Comparison of ENCODE assay signal across 21 mouse cellular contexts in the genomic region with DNA sequence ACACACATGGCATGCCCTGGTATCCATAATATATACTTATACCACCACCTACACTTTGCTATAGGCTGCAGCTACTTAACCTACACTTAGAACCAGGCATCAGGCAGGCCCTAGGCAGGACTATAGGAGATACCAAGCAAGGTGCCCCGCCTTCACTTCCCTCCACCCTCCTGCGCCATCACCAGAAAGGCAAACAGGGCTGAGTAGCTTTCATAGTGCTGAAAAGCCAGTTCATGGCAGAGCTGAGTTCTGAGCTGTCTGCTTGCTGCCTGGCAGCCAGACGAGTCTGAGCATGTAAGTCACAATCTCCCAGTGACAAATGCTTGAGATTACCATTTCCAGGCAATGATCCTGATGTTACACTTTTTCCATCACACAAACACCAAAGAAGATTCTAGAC.
"Had no signal": no experiment of that assay in that cellular context is flagged by ENCODE, and none has a peak within 500 bp of the region (broad histone marks: within the 10 kb centered on the region; RNA-seq: fewer than 3 reads in every experiment).

No protein-coding gene starts in this region.

- H3K4me3 ChIP-seq: heart, embryonic 10.5 days; heart, embryonic 12.5 days; hindbrain, embryonic 13.5 days; hindbrain, embryonic 15.5 days; kidney, embryonic 15.5 days; limb, embryonic 13.5 days; limb, embryonic 15.5 days; liver, embryonic 12.5 days had no signal

- DNase-seq: gastrocnemius, postnatal 14 days; gastrocnemius, postnatal 36 days; heart, adult 18-20 months; heart, postnatal 10 days; kidney, adult 11 months; kidney, adult 2 months; kidney, adult 9 months; kidney, postnatal 14 days; kidney, postnatal 36 days; left cerebral cortex, postnatal 4 days had no signal

- H3K4me2 ChIP-seq: heart, embryonic 12.5 days; hindbrain, embryonic 13.5 days; hindbrain, embryonic 15.5 days; kidney, embryonic 15.5 days; limb, embryonic 13.5 days; limb, embryonic 15.5 days; liver, embryonic 12.5 days had no signal

- H3K36me3 ChIP-seq: heart, embryonic 10.5 days; heart, embryonic 12.5 days; hindbrain, embryonic 13.5 days; hindbrain, embryonic 15.5 days; kidney, embryonic 15.5 days; limb, embryonic 13.5 days; limb, embryonic 15.5 days; liver, embryonic 12.5 days had no signal

- H3K9ac ChIP-seq: heart, embryonic 12.5 days; hindbrain, embryonic 13.5 days; hindbrain, embryonic 15.5 days; kidney, embryonic 15.5 days; limb, embryonic 13.5 days; limb, embryonic 15.5 days; liver, embryonic 12.5 days had no signal

- H3K27me3 ChIP-seq: heart, embryonic 12.5 days; hindbrain, embryonic 13.5 days; hindbrain, embryonic 15.5 days; kidney, embryonic 15.5 days; limb, embryonic 13.5 days; limb, embryonic 15.5 days; liver, embryonic 12.5 days had no signal

- H3K4me1 ChIP-seq: heart, embryonic 10.5 days; hindbrain, embryonic 13.5 days; hindbrain, embryonic 15.5 days; kidney, embryonic 15.5 days; limb, embryonic 15.5 days; liver, embryonic 12.5 days had no signal

- ATAC-seq: hindbrain, postnatal 0 days; intestine, embryonic 16.5 days; liver, embryonic 12.5 days had no signal

- H3K27ac ChIP-seq: heart, embryonic 10.5 days; hindbrain, embryonic 13.5 days; hindbrain, embryonic 15.5 days; hindbrain, postnatal 0 days; kidney, embryonic 15.5 days; kidney, postnatal 0 days; limb, embryonic 13.5 days; limb, embryonic 15.5 days; liver, embryonic 12.5 days had no signal

- H3K9me3 ChIP-seq: heart, embryonic 10.5 days; hindbrain, embryonic 13.5 days; hindbrain, embryonic 15.5 days; kidney, embryonic 15.5 days; limb, embryonic 13.5 days; limb, embryonic 15.5 days; liver, embryonic 12.5 days had no signal
